Mouse (Mus musculus): Measurements from ENCODE around the gene Sipa1l1. TPM values are rescaled to one million over a fixed set of nuclear protein-coding genes. Genes with fewer than 3 reads are reported as not detected.

The Sipa1l1 gene
- polyA plus RNA-seq, 1 experiment from 2014 or later, result 23.8 TPM

GRCm38 (mm10) chr12:82448129-82448815 lies 279.2 kb downstream of the Sipa1l1 start:
- Histone ChIP-seq H3K27ac (no peak overlapping the region), H3K4me1 (replicated peaks) (no peaks in the 10 kb centered on the region), H3K36me3 (peaks cover 7% of the 10 kb centered on the region; the same call in 1 of the 2 replicates), H3K9ac (no peak overlapping the region), H3K4me3 (replicated peaks) (no peak overlapping the region), H3K9me3 (no peaks in the 10 kb centered on the region), H3K4me2 (replicated peaks) (no peak overlapping the region), H3K27me3 (replicated peaks) (no peaks in the 10 kb centered on the region)
- 82% methylated on average over 9 of the region's 9 CpGs for WGBS
- ATAC-seq, result no peak

- Histone ChIP-seq H3K9me3 (no peaks in the 10 kb centered on the region), H3K4me2 (replicated peaks) (no peak overlapping the region), H3K36me3 (0 out of 2 replicates have a peak, but pooled peaks cover under 1% of the 10 kb centered on the region), H3K27me3 (replicated peaks) (no peaks in the 10 kb centered on the region), H3K4me3 (replicated peaks) (no peak overlapping the region), H3K27ac (no peak overlapping the region), H3K4me1 (replicated peaks) (no peaks in the 10 kb centered on the region), H3K9ac (no peak overlapping the region)
- no peak for ATAC-seq
- 81% methylated on average over 2 of the region's 2 CpGs for WGBS
These were observed 283.3 kb downstream of the Sipa1l1 start for GRCm38 (mm10) chr12:82452428-82452827.

- Histone ChIP-seq H3K36me3 (no peaks in the 10 kb centered on the region), H3K4me2 (replicated peaks) (no peak overlapping the region), H3K4me1 (replicated peaks) (no peaks in the 10 kb centered on the region), H3K27me3 (replicated peaks) (no peaks in the 10 kb centered on the region), H3K9me3 (no peaks in the 10 kb centered on the region), H3K4me3 (replicated peaks) (no peak overlapping the region), H3K9ac (no peak overlapping the region), H3K27ac (no peak overlapping the region)
- no peak for ATAC-seq
- 73% methylated on average over 6 of the region's 6 CpGs for WGBS
These were observed 285.3 kb downstream of the Sipa1l1 start for GRCm38 (mm10) chr12:82454415-82454814.

- 55% methylated on average over 10 of the region's 10 CpGs for WGBS
- ATAC-seq, result peak; percentile 74
- Histone ChIP-seq H3K9ac (no peak overlapping the region), H3K27me3 (replicated peaks) (no peaks in the 10 kb centered on the region), H3K27ac (peak overlapping the region; percentile 17), H3K36me3 (no peaks in the 10 kb centered on the region), H3K9me3 (no peaks in the 10 kb centered on the region), H3K4me2 (replicated peaks) (0 out of 2 replicates have a peak overlapping the region, but pooled peaks have one; percentile 26), H3K4me1 (replicated peaks) (no peaks in the 10 kb centered on the region), H3K4me3 (replicated peaks) (no peak overlapping the region)
These were observed 286.7 kb downstream of the Sipa1l1 start for GRCm38 (mm10) chr12:82455700-82456413.

- no peaks in the 10 kb centered on the region for H3K36me3 ChIP-seq
- no peak overlapping the region for H3K4me2 ChIP-seq (replicated peaks)
- H3K4me1 ChIP-seq (replicated peaks), result no peaks in the 10 kb centered on the region
- H3K9ac ChIP-seq, result no peak overlapping the region
- WGBS, result 52% methylated on average over 1 of the region's 1 CpGs
- H3K9me3 ChIP-seq, result no peaks in the 10 kb centered on the region
- H3K4me3 ChIP-seq (replicated peaks), result no peak overlapping the region
- peak; percentile 46 for ATAC-seq
- H3K27ac ChIP-seq, result no peak overlapping the region
- H3K27me3 ChIP-seq (replicated peaks), result no peaks in the 10 kb centered on the region
These were observed 287.3 kb downstream of the Sipa1l1 start for GRCm38 (mm10) chr12:82456414-82456805.

GRCm38 (mm10) chr12:82457609-82458008 lies 288.5 kb downstream of the Sipa1l1 start:
- WGBS, result 78% methylated on average over 6 of the region's 6 CpGs
- no peak for ATAC-seq
- Histone ChIP-seq H3K27ac (no peak overlapping the region), H3K4me1 (replicated peaks) (no peaks in the 10 kb centered on the region), H3K9me3 (no peaks in the 10 kb centered on the region), H3K27me3 (replicated peaks) (no peaks in the 10 kb centered on the region), H3K4me2 (replicated peaks) (no peak overlapping the region), H3K4me3 (replicated peaks) (no peak overlapping the region), H3K9ac (no peak overlapping the region), H3K36me3 (no peaks in the 10 kb centered on the region)

GRCm38 (mm10) chr12:82458017-82458416 lies 288.9 kb downstream of the Sipa1l1 start:
- no peak overlapping the region for H3K4me2 ChIP-seq (replicated peaks)
- no peak for ATAC-seq
- no peaks in the 10 kb centered on the region for H3K27me3 ChIP-seq (replicated peaks)
- H3K9ac ChIP-seq, result no peak overlapping the region
- H3K9me3 ChIP-seq, result no peaks in the 10 kb centered on the region
- no peak overlapping the region for H3K27ac ChIP-seq
- H3K4me1 ChIP-seq (replicated peaks), result no peaks in the 10 kb centered on the region
- no peaks in the 10 kb centered on the region for H3K36me3 ChIP-seq
- 90% methylated on average over 8 of the region's 8 CpGs for WGBS
- no peak overlapping the region for H3K4me3 ChIP-seq (replicated peaks)

- Histone ChIP-seq H3K36me3 (no peaks in the 10 kb centered on the region), H3K9me3 (no peaks in the 10 kb centered on the region), H3K27ac (no peak overlapping the region), H3K4me3 (replicated peaks) (no peak overlapping the region), H3K9ac (no peak overlapping the region), H3K4me2 (replicated peaks) (no peak overlapping the region), H3K27me3 (replicated peaks) (no peaks in the 10 kb centered on the region), H3K4me1 (replicated peaks) (peaks cover 12% of the 10 kb centered on the region)
- WGBS, result 66% methylated on average over 5 of the region's 5 CpGs
- ATAC-seq, result no peak
These were observed 298.1 kb downstream of the Sipa1l1 start for GRCm38 (mm10) chr12:82467234-82467633.

GRCm38 (mm10) chr12:82467641-82468040 lies 298.5 kb downstream of the Sipa1l1 start:
- H3K9me3 ChIP-seq, result no peaks in the 10 kb centered on the region
- H3K9ac ChIP-seq, result no peak overlapping the region
- peaks cover 12% of the 10 kb centered on the region for H3K4me1 ChIP-seq (replicated peaks)
- H3K4me3 ChIP-seq (replicated peaks), result no peak overlapping the region
- no peak overlapping the region for H3K4me2 ChIP-seq (replicated peaks)
- H3K27ac ChIP-seq, result no peak overlapping the region
- no peaks in the 10 kb centered on the region for H3K27me3 ChIP-seq (replicated peaks)
- no peak for ATAC-seq
- no peaks in the 10 kb centered on the region for H3K36me3 ChIP-seq
- 57% methylated on average over 2 of the region's 2 CpGs for WGBS

GRCm38 (mm10) chr12:82468416-82468815 lies 299.3 kb downstream of the Sipa1l1 start:
- peaks cover 12% of the 10 kb centered on the region for H3K4me1 ChIP-seq (replicated peaks)
- no peak overlapping the region for H3K4me3 ChIP-seq (replicated peaks)
- peak; percentile 29; the same call in 1 of the 2 replicates for ATAC-seq
- WGBS, result 33% methylated on average over 5 of the region's 5 CpGs
- H3K9me3 ChIP-seq, result no peaks in the 10 kb centered on the region
- no peak overlapping the region for H3K9ac ChIP-seq
- H3K27ac ChIP-seq, result no peak overlapping the region
- H3K27me3 ChIP-seq (replicated peaks), result no peaks in the 10 kb centered on the region
- H3K4me2 ChIP-seq (replicated peaks), result no peak overlapping the region
- no peaks in the 10 kb centered on the region for H3K36me3 ChIP-seq

- Histone ChIP-seq H3K9me3 (no peaks in the 10 kb centered on the region), H3K36me3 (no peaks in the 10 kb centered on the region), H3K4me1 (replicated peaks) (peaks cover 12% of the 10 kb centered on the region), H3K9ac (peak overlapping the region; percentile 20), H3K27ac (peak overlapping the region; percentile 84), H3K4me3 (replicated peaks) (peak overlapping the region; percentile 43), H3K27me3 (replicated peaks) (no peaks in the 10 kb centered on the region), H3K4me2 (replicated peaks) (peak overlapping the region; percentile 75)
- WGBS, result 2% methylated on average over 12 of the region's 12 CpGs
- peak; percentile 88 for ATAC-seq
These were observed 300.7 kb downstream of the Sipa1l1 start for GRCm38 (mm10) chr12:82469706-82470361.

- H3K9ac ChIP-seq, result peak overlapping the region; percentile 20
- peak overlapping the region; percentile 84 for H3K27ac ChIP-seq
- no peaks in the 10 kb centered on the region for H3K9me3 ChIP-seq
- peak overlapping the region; percentile 75 for H3K4me2 ChIP-seq (replicated peaks)
- WGBS, result 2% methylated on average over 18 of the region's 18 CpGs
- peak; percentile 89 for ATAC-seq
- peaks cover 12% of the 10 kb centered on the region for H3K4me1 ChIP-seq (replicated peaks)
- no peaks in the 10 kb centered on the region for H3K27me3 ChIP-seq (replicated peaks)
- no peaks in the 10 kb centered on the region for H3K36me3 ChIP-seq
- H3K4me3 ChIP-seq (replicated peaks), result peak overlapping the region; percentile 43
These were observed 301.3 kb downstream of the Sipa1l1 start for GRCm38 (mm10) chr12:82470362-82470936.

Measured in intestine, embryonic 15.5 days (tissue).